Mouse (Mus musculus) midbrain, embryonic 14.5 days (tissue): ENCODE data around the gene Gipc3. TPM values are rescaled to one million over a fixed set of nuclear protein-coding genes. Genes with fewer than 3 reads are reported as not detected.

ENCODE experiments used
- ATAC-seq: fragments of 200-750 bp; cut with Nextera tagmentation; 2 replicates; pipeline ENCODE4 v1.8.0; 2017; ENCODE audit warnings: moderate number of reproducible peaks, moderate library complexity; ENCODE audit not compliant: low FRiP score, low TSS enrichment
- DNase-seq: peaks from one replicate; pipeline ENCODE4 v3.0.0-alpha.2; 2015
- H3K27ac ChIP-seq: fragments of 300-500 bp; sonication (generic); replicated peaks from 2 replicates; pipeline ENCODE4 v1.5.1; 2014; ENCODE audit warnings: mild to moderate bottlenecking, low read depth, low read length, moderate library complexity
- H3K27me3 ChIP-seq: fragments of 300-500 bp; sonication (generic); 2 replicates; pipeline ENCODE4 v1.6.1; 2014; ENCODE audit warnings: low read length, control low read depth, mixed read lengths; ENCODE audit not compliant: control insufficient read depth, insufficient read depth
- H3K36me3 ChIP-seq: fragments of 300-500 bp; sonication (generic); 2 replicates; pipeline ENCODE4 v1.6.1; 2014; ENCODE audit warnings: low read length, control low read depth; ENCODE audit not compliant: control insufficient read depth, insufficient read depth
- H3K4me1 ChIP-seq: fragments of 300-500 bp; sonication (generic); 2 replicates; pipeline ENCODE4 v1.6.1; 2014; ENCODE audit warnings: mild to moderate bottlenecking, antibody characterized with exemption, low read length, control low read depth; ENCODE audit not compliant: control insufficient read depth, insufficient read depth
- H3K4me2 ChIP-seq: fragments of 300-500 bp; sonication (generic); 2 replicates; pipeline ENCODE4 v1.6.1; 2014; ENCODE audit warnings: mild to moderate bottlenecking, low read length, moderate library complexity
- H3K4me3 ChIP-seq: fragments of 300-500 bp; sonication (generic); replicated peaks from 2 replicates; pipeline ENCODE4 v1.5.1; 2014; ENCODE audit warnings: low read depth, low read length
- H3K9ac ChIP-seq: fragments of 300-500 bp; sonication (generic); replicated peaks from 2 replicates; pipeline ENCODE4 v1.6.1; 2014; ENCODE audit warnings: mild to moderate bottlenecking, low read length, moderate library complexity
- H3K9me3 ChIP-seq: fragments of 300-500 bp; sonication (generic); 2 replicates; pipeline ENCODE4 v1.6.1; 2016; ENCODE audit warnings: low read length, control low read depth, mixed read lengths; ENCODE audit not compliant: control insufficient read depth
- WGBS: fragments of 180-500 bp; shearing (Covaris S2); extraction: QIAGEN DNeasy Blood & Tissue Kit; methylation state at CpG from one replicate; pipeline ENCODE4 v1.1.7; 2014; 5-methylcytosine and 5-hydroxymethylcytosine counted together
- polyA plus RNA-seq: library from polyadenylated mRNA; unstranded; fragments of >200 nt; fragmentation: Nextera tagmentation; extraction: Ambion mirVana; gene quantifications from 2 replicates; pipeline ENCODE4 v1.2.1, GENCODE M21; 2014

Gipc3 gene
- polyA plus RNA-seq, 1 experiment from 2014 or later = not detected

DNA sequence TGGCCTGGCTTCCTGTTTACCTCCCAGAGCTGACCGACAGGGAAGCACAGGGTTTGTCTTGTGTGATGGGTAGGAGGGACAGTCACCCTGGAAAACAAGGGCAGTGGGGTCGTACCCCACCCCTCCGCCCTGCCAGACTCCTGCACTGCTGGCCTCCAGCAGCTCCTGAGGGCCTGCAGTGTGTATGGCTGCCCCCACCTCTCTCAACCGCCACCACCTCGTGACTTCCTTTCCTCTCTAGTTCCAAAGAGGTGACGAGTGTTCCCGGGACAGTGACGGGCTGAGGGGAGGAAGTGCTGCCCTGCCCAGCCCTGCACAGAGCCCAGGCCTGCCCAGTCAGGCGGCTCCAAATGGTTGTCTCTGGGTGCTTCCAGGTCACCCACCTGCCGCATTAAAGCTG, 45.2 kb downstream of the Gipc3 start:
- Histone ChIP-seq H3K36me3 (no peaks in the 10 kb centered on the region), H3K4me3 (no peak overlapping the region), H3K4me1 (peaks cover 23% of the 10 kb centered on the region), H3K27me3 (no peaks in the 10 kb centered on the region), H3K9ac (no peak overlapping the region), H3K4me2 (no peak overlapping the region), H3K27ac (no peak overlapping the region), H3K9me3 (no peaks in the 10 kb centered on the region)
- WGBS = 91% methylated on average over 10 of the region's 10 CpGs
- DNase-seq (no peak), ATAC-seq (no peak)

DNA sequence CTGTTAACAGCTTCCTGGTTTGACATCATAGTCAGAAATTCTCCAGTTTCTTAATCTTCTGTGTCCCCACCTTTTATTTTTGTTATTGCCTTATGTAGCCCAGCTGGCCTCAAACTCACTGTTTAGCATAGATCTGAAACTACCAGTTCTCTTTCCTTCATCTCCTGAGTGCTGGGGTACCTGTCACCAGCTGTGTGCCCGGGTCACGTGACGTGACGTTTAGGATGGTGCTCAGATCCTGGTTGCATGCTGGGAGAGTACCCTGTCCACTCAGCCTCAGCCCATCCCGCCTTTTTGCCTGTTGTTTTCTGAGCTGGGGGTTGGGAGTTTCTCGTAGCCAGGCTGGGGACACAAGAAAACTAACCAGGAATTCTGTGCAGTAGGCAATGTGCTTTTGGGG, 45.8 kb downstream of the Gipc3 start:
- H3K4me1 ChIP-seq = peaks cover 23% of the 10 kb centered on the region

DNA sequence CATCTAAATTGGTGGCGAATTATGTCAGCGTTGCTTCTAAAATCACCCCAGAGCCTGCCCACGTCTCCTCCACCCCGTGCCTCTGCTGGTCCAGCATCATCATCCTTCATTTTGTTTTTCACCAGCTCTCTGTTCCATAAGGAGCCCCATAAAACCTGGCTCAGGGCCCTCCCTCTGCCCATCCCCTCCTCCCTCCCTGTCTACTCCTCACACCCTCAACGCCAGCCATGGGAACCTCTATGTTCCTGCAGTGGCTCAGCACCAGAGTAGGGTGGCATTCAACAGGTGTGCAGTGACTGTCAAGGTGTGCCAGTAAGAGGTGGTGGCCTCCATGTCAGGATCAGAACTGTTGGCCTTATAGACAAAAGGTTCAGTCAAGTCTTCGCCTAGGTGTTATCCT, 47.9 kb downstream of the Gipc3 start:
- Histone ChIP-seq H3K9me3 (no peaks in the 10 kb centered on the region), H3K36me3 (no peaks in the 10 kb centered on the region), H3K27ac (no peak overlapping the region), H3K27me3 (peaks cover 13% of the 10 kb centered on the region), H3K9ac (peak overlapping the region; percentile 82; the same call in 1 of the 2 replicates), H3K4me1 (peaks cover 28% of the 10 kb centered on the region), H3K4me3 (0 out of 2 replicates have a peak overlapping the region, but pooled peaks have one; percentile 87), H3K4me2 (no peak overlapping the region)
- ATAC-seq = no peak
- WGBS = 94% methylated on average over 6 of the region's 6 CpGs
- no peak for DNase-seq

More for the DNA sequence above, 45.8 kb downstream of the Gipc3 start:
- ATAC-seq (no peak), DNase-seq (no peak)
- no peak overlapping the region for H3K4me3 ChIP-seq
- H3K4me2 ChIP-seq = no peak overlapping the region
- no peaks in the 10 kb centered on the region for H3K36me3 ChIP-seq
- no peaks in the 10 kb centered on the region for H3K27me3 ChIP-seq
- H3K9ac ChIP-seq = no peak overlapping the region
- H3K27ac ChIP-seq = no peak overlapping the region
- no peaks in the 10 kb centered on the region for H3K9me3 ChIP-seq
- WGBS = 81% methylated on average over 6 of the region's 6 CpGs

GRCm38 (mm10) chr10:81294442-81294841, 48.6 kb downstream of the Gipc3 start:
- Histone ChIP-seq H3K27me3 (peaks cover 20% of the 10 kb centered on the region), H3K27ac (no peak overlapping the region), H3K36me3 (no peaks in the 10 kb centered on the region), H3K4me1 (peaks cover 28% of the 10 kb centered on the region), H3K4me2 (peak overlapping the region; percentile 97), H3K4me3 (peak overlapping the region; percentile 87), H3K9ac (peak overlapping the region; percentile 82), H3K9me3 (no peaks in the 10 kb centered on the region)
- DNase-seq (no peak), ATAC-seq (no peak)
- 72% methylated on average over 8 of the region's 8 CpGs for WGBS

- H3K9me3 ChIP-seq = no peaks in the 10 kb centered on the region
- DNase-seq (no peak), ATAC-seq (no peak)
- H3K4me1 ChIP-seq = peaks cover 28% of the 10 kb centered on the region
- peak overlapping the region; percentile 82 for H3K9ac ChIP-seq
- H3K27ac ChIP-seq = peak overlapping the region; percentile 89
- H3K27me3 ChIP-seq = peaks cover 22% of the 10 kb centered on the region
- peak overlapping the region; percentile 87 for H3K4me3 ChIP-seq
- H3K36me3 ChIP-seq = no peaks in the 10 kb centered on the region
- peak overlapping the region; percentile 97 for H3K4me2 ChIP-seq
- 3% methylated on average over 25 of the region's 25 CpGs for WGBS
Measured at GRCm38 (mm10) chr10:81293334-81294030, 49.6 kb downstream of the Gipc3 start.

- Histone ChIP-seq H3K27me3 (peaks cover 22% of the 10 kb centered on the region), H3K27ac (peak within 1 kb of the TSS; percentile 89), H3K9ac (peak within 1 kb of the TSS; percentile 82), H3K36me3 (no peaks in the 10 kb centered on the region), H3K4me2 (peak within 1 kb of the TSS; percentile 97), H3K4me3 (peak within 1 kb of the TSS; percentile 87), H3K9me3 (no peaks in the 10 kb centered on the region), H3K4me1 (peaks cover 28% of the 10 kb centered on the region)
- ATAC-seq (peak; percentile 95), DNase-seq (peak; percentile 99)
- under 1% methylated on average over 79 of the region's 80 CpGs for WGBS
Measured at GRCm38 (mm10) chr10:81292554-81293333, 50.3 kb downstream of the Gipc3 start, which contains the start of gene Pip5k1c. Pip5k1c (plus strand) TSS chr10:81292963.

DNA sequence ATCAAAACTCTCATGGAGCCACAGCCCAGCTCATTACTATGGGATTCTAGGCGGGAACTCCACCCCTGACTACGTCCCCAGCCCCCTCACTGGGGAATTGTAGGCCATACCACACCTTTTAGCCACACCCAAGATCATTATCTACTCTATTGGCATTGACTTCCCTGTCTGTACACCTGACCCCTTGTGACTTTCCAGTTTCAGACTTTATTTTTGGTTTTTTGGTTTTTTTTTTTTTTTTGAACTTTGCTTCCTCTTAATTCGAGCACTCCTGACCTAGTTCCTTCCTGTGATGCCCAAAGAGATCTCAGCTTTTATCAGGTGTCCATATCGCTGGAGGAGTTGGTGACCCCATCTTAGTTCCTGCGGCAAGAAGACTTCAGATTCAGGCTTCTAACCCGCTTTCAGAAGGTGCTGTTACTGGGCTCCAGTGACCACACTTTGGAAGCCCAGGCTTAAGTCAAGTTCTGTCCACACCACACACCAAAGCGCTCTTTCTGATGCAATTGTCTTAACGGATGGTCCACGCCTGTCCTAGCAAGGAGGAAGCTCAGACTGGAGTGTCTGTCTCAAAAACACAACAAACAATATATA, 51.5 kb downstream of the Gipc3 start, which contains the start of gene Tjp3:
TSS of gene Tjp3 (minus strand) at position 71 of the 594 bp plus-strand sequence.
- Histone ChIP-seq H3K4me2 (0 out of 2 replicates have a peak within 1 kb of the TSS, but pooled peaks have one; percentile 6), H3K36me3 (no peaks in the 10 kb centered on the region), H3K9ac (no peak within 1 kb of the TSS), H3K27me3 (peaks cover 22% of the 10 kb centered on the region), H3K4me3 (no peak within 1 kb of the TSS), H3K9me3 (no peaks in the 10 kb centered on the region), H3K4me1 (peaks cover 28% of the 10 kb centered on the region), H3K27ac (no peak within 1 kb of the TSS)
- WGBS = 75% methylated on average over 9 of the region's 9 CpGs
- ATAC-seq = no peak
- no peak for DNase-seq

- Histone ChIP-seq H3K27me3 (peaks cover 22% of the 10 kb centered on the region), H3K36me3 (no peaks in the 10 kb centered on the region), H3K4me1 (peaks cover 29% of the 10 kb centered on the region), H3K9me3 (no peaks in the 10 kb centered on the region), H3K9ac (no peak overlapping the region), H3K4me3 (no peak overlapping the region), H3K27ac (no peak overlapping the region), H3K4me2 (0 out of 2 replicates have a peak overlapping the region, but pooled peaks have one; percentile 6)
- ATAC-seq = no peak
- peak; percentile 33 for DNase-seq
- 11% methylated on average over 24 of the region's 24 CpGs for WGBS
Measured at GRCm38 (mm10) chr10:81290698-81291460, 52.2 kb downstream of the Gipc3 start.
